Mouse (Mus musculus) heart, postnatal 0 days (tissue): ENCODE measurements around the gene Slc3a1.

Source experiments
- CTCF ChIP-seq: IDR thresholded peaks from 2 replicates; pipeline ENCODE4 v1.5.1; 2016; ENCODE audit warnings: antibody characterized with exemption, control low read depth, low read depth
- EP300 ChIP-seq: IDR thresholded peaks from 2 replicates; pipeline ENCODE4 v1.6.1; 2016; ENCODE audit warnings: antibody characterized with exemption, low read depth

- no peak for TF ChIP-seq CTCF
- TF ChIP-seq EP300, result no peak
Measured at GRCm38 (mm10) chr17:85014632-85015031, 13.5 kb upstream of the Slc3a1 start.
